Mouse (Mus musculus): Measurements from ENCODE around the gene Armh2.

The Armh2 gene

DNA sequence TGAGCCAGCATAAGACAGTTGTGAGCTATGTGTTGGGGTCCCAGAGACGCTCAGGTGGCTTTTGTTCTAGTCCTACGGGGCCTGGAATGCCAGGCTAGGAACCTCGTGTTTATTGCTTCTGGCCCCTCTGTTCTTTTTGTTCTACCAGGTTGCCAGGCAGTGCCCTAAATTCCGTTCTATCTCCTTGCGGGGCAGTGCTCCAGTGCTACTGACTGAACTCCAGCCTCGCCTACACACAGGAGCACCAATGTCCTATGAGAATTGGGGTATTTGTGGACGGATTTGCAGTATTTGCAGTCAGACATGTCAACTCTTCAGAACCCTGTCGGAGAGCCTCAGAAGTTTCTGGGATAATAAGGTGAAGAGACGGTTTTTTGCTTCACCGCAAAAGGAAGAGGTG is at the start of gene Armh2:
Gene Armh2 (plus strand): TSS at position 205 of the 400 bp plus-strand sequence.
- no peak for DNase-seq (ENCODE audit: low spot score in 2 of 2)

DNA sequence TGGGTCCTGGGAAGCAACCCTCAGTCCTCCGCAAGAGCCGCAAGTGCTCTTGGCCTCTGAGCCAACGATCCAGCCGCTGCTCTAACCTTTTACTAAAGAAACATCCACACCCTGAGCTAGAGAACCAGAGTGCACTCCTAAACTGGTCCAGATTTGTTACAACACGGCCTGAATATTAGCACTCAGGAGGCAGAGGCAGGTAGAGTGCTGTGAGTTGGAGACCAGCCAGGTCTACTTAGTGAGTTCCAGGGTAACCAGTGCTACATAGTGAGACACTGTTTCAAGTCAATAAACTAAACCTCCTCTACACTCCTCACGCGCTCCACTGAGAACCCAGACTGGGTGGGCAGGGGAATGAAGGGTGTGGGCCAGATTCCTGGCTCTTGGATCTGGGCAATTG is 47.7 kb upstream of the Armh2 start:
- DNase-seq (ENCODE audit: low spot score in 2 of 2), result no peak

DNA sequence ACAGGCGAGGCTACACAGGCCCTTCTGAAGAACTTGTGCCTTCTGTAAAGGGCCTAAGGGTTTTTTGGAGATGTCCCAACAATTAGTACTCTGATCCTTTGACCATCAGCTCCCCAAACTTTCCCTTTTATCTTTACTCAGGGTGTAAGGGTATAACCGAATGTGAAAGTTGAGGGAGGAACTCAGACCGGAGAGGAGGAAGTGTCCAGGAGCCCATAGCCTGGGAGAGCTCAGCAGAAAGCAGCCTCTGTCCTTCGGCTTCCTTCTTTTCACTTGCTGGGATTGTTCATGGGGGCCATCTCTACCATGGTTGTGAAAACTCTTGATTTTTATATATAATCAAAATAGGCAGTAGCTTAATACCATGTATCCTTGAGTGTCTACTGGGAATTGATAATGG is 42.3 kb upstream of the Armh2 start:
- DNase-seq (ENCODE audit: low spot score in 2 of 2), result no peak

DNA sequence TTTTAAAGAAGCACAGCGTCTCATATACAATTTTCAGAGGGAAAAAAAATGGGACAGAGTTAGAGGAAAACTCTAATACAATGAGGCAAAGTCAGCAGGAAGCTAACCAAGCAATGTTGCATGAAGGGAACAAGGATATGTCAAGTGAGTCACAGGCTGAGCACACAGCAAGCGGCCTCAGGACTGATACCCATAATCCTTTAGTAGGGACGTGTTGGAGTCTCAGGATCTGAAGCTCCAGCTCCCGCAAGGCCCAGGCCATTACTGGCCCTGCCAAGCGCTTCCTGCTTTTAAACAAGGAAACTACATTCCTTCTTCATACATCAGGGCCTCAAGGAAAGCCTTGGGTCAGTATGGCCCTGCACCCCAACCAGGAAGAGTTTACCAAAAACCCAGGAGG is 38.9 kb upstream of the Armh2 start:
- DNase-seq (ENCODE audit: low spot score in 2 of 2), result no peak

DNA sequence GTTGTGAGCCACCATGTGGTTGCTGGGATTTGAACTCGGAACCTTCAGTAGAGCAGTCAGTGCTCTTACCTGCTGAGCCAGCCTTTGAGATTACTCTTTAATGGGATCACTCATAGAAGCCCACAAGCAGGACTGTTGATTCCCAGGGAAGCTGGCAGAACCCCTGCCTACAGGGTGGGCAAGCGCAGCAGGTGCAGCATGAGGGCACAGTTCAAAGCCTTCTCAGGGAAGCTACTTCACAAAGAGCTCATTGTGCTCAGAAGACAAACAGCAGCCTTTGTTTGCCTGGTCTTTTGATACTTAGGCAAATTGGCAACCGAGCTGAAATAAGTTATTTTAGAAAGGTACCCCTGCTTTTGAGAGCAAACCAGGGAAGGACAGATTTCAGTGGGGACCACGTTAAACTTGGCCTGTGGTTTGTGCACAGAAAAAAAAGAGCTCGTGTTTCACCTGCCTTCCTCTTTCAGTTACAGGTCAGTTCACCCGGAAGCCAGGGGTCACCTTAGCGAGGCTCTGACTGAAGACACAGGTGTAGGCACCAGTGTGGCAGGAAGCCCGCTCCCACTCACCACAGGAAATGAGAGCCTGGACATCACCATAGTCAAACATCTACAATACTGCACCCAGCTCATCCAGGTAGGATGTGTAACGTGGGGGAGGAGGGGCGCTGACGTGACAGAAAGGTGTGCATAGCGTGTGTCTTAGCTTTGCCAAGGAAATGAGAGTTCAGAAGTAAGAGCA is 31.2 kb upstream of the Armh2 start:
- no peak for DNase-seq (ENCODE audit: low spot score in 2 of 2)

DNA sequence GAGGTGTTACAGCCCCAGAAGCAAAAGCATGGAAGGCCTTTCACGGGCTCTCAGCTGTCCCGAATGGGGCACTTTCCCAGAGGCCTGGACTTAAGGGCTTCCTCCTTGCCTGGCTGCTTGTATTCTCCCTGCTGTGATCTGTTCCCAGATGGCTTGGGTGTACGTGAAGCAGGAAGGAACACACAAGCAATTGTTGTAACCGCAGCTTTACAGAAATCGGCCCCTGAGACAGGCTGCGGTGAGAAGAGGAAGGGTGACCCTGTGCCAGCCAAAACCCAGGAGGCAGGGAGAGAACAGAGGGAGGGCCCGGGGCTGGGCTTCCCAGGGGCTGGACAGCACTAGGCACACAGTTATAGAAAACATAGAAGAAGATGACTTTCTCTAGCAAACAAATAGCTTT is 30.1 kb upstream of the Armh2 start:
- DNase-seq (ENCODE audit: low spot score in 2 of 2), result no peak

DNA sequence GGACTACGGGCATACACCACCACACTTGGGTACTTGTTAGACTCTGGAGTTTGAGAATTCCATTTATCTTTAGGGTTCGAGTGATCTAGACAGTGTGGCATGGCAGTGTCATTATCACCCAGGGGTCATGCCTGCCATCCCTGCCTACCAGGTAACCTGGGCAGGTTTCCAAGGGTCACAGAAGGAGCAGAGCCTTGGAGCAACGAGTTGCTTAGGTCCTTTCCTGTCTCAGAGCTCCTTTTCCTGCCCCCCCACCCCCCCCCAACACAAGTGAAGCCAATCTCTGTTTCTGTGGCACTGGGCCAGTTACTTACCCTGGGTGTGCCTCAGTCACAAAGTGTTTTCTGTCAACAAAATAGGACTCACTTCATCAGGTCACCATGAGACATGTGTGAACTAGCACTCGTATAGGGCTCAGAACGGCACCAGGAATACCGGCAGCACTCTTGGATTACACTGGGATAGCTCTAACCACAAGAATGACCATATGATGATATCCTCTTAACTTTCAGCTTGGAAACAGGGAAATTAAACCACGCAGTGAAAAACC is 28.4 kb upstream of the Armh2 start:
- no peak for DNase-seq (ENCODE audit: low spot score in 2 of 2)

DNA sequence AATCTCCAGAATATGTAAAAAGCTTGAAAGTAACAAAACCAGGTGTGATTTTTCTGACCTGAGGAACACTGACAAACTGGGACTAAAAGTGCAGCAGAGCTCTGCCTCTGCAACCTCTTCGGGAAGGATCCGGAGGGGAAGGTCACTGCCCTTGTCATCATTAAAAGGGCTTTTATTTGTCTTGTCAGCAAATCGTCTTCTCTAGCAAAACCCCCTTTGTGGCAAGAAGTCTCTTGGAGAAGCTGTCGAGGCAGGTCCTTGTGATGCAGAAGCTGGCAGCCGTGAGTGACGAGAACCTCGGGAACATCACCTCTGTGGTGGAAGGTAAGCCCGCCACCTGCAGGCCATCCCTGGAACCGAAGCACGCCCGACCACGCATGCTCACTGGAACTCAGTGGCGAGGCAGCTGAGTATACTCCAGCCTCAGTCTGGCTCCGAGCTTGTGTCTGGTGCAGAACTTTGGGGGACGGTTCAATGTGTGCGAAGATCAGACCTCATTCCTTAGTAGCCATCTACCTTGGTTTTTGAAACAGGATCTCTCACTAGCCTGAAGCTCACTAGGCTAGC is 27.5 kb upstream of the Armh2 start:
- peak; percentile 90 to 91 for DNase-seq (ENCODE audit: low spot score in 2 of 2)

DNA sequence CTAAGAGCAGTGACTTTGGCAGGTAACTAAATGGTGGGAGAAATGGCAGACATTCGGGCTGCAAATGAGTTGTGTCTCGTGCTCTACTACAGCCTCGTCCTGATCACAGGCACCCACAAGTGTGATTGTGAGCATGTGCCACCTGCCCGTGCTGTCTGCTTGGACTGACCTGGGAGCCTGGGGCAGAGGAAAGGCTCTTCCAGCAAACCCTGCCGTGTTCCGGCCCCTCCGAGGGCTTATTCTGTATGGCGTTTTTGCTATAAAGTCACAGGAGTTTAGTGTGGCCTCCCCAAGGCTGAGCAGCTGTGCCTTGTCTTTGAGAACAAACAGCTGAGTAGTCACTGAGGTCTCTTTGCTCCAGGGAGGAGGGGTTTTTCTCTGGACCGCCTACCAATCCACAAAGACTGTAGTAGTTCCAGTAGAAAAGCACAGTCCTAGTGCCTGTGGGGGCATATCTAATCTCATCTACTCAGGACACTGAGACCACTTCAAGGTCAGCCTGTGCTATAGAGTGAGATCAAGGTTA is 26.6 kb upstream of the Armh2 start:
- no peak for DNase-seq (ENCODE audit: low spot score in 2 of 2)

DNA sequence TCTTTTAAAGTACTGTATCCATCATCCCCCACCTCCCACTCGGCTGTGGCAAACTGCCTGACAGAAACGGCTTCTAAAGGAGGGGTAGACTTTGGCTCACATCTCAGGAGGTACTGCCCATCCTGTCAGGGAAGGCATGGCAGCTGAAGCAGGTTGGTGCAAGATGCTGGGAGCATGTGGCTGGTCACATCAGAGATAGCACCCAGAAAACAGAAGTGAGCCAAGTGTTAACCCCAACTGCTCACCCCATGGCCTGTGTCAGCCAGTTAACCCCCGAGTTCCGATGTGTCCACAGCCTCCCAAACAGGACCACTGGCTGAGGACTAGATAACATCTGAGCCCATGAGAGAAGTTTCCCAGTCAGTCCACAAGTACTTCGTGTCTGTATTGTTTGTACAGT is 25.4 kb upstream of the Armh2 start:
- DNase-seq (ENCODE audit: low spot score in 2 of 2), result no peak

DNA sequence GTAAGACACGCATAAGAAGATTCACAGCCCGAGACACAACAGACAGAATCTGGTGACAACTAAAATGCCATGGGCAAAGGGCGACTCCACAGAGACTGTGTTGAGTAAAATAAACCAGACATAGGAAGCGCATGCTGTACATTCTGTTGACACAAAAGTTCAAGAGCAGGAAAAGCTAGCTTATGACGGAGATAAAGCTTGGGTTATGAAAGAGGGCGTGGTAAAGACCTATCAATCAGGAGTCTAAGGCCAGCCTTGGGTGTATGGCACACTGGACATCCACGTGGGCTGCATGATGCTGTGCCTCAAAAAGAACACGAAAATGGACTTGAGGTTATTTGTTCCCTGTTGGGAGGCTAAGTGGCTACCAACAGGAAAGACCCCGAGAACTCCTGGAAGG is 24.6 kb upstream of the Armh2 start:
- no peak for DNase-seq (ENCODE audit: low spot score in 2 of 2)

DNA sequence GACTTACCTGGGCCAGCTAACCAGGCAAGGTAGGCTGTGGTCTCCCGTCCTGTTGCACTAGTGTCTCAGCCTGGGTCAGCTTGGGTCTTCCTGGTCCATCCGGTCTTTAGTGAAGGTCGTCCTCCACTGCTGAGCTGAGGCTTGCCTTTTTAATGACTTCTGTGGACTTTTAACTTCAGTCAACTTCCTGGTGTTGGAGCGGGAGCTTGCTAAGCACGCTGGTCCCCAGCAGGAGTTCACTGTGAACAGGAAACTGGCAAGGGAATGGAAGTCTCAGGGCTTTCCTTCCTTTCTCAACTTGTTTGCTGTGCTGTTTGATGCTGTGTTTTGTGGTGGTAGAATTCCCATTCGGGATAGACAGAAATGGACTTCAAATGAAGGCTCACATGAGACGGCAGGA is 23.4 kb upstream of the Armh2 start:
- DNase-seq (ENCODE audit: low spot score in 2 of 2), result no peak

DNA sequence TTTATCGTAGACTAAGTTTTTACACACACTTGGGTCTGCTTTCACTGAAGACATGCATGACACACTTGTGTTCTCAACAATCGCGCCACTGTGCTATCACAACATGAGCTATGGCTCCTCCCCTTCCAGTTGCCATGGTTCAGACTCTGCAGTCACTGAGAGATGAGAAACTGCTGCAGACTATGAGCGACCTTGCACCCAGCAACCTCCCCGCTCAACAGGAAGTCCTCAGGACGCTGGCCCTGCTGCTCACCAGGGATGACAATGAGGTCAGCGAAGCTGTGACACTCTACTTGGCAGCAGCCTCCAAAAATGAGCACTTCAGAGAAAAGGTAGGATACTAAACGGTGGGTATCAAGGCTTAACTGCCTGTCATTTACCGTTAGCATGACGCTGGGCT is 19.5 kb upstream of the Armh2 start:
- DNase-seq (ENCODE audit: low spot score in 2 of 2), result no peak

DNA sequence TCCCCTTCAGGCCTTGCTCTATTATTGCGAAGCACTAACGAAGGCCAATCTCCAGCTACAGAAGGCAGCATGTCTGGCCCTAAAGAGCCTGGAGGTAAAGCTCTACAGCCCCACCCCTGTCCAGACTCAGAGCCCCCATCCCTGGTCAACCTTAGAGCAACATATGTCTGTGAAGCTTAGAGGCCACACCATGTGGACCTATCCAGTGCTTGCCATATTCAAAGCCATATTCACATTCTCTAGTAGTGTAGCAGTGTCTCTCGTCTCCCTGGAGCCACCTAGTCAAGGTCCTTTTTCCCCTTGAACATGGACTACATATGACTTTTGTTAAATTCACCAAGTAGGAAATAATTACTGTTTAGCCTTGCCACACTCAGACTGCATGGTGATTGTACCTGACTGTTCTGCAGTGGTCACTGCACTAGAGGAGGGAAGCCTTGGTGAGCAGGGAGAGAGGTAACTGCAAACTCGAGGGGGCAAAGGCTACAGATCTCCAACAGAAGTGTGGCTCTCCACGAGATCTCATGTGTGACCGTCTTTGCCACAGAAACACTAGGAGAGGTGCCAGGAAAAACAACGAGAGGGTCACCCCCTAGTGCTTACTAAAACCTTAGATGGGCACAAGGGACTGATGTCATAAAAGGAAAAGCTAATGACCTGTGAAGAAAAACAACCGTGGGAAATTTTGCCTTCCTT is 17.2 kb upstream of the Armh2 start:
- DNase-seq (ENCODE audit: low spot score in 2 of 2), result no peak

DNA sequence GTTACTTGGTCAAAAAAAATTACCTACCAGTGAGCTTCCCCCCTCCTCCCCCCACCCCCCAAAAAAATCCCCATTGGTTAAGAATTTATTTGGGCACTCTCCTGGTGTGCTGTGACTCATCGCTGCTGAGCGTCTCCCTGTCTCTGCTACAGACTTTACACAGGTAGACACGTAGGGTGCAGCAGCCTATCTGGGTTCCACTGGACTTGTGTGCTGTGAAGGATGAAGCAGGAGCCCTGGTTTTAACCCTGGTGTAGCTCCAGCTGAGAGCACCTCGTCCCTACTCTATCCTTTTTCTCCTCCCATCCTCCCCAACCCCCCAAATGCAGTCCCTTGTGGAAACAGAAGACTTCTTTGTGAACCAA is 16.7 kb upstream of the Armh2 start:
- DNase-seq (ENCODE audit: low spot score in 2 of 2), result no peak

DNA sequence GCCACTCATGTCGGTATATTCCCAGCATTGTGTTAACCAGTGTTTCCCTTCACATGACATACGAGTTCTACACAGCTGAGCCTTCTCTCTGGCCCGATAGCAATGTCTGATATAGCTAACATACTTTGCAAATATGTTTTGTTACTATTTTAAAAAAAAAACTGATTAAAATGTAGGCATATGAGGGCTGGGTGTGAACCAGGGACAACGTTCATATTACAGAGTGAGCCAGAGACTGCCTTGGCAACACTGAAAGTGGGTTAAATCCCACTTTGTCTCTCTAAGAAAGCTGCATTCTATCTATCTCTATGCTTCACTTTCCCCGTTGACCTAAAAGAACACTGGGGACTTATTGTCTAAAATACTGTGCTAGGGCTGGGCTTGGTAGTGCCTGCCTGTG is 11.9 kb upstream of the Armh2 start:
- no peak for DNase-seq (ENCODE audit: low spot score in 2 of 2)

DNA sequence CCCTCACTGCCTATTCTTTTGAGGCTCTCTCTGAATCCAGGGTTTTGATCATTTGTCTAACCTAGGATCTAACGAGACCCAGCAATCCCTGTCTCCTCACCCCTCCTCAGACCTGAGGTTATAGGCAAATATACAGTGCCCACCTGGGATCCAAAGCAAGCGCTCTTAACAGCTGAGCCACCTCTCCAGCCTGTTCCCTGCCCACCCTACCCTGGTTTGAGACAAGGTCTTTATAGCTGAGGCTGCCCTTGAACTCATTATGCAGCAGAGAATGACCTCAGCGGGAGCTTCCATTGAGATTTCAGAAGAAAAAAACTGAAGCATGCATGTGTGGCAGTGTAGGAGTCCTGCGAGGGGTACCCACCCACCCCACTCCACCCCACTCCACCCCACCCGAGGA is 6.5 kb upstream of the Armh2 start:
- DNase-seq (ENCODE audit: low spot score in 2 of 2), result no peak

DNA sequence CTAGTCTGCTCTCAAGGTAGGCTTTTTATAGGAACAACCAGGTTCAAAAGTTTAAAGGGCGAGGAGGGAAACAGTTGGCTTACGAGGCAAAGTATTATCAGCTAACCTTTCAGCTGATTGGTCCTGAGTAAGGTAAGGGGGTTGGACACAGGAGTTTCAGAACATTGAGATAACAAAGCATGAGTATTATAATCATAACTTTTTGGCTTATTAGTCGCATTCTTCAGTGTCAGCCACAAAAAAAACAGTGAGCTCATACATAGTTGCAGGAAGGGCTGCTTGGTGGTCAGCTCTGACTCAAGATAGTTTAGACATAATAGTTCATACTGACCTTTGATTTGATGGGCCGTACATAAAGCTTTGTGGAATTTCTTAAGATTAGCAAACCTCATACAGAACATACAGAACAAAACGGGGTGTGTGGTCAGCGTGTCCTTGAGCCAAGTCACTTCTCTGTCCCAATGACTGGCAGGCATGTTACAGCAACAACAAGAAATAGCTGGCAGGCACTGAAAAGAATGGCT is 5.4 kb upstream of the Armh2 start:
- no peak for DNase-seq (ENCODE audit: low spot score in 2 of 2)

DNA sequence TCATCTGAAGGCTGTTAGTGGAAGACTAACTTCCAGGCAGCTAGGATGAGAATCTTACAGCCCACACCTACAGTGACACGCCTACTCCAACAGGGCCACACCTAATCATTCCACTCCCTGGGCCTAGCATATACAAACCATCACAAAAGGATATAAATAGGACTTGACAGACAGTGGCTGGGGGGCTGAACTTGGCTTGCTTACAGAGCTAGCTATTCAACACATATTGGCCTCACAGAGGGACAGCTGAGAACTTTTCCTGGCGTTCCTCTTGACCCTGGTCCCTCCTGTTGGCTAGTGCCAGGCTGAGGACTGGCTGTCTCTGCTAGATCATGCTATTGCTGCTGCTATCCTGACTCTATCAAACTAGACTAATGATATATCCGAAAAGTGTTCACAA is 6.8 kb downstream of the Armh2 start:
- DNase-seq (ENCODE audit: low spot score in 2 of 2), result no peak

DNA sequence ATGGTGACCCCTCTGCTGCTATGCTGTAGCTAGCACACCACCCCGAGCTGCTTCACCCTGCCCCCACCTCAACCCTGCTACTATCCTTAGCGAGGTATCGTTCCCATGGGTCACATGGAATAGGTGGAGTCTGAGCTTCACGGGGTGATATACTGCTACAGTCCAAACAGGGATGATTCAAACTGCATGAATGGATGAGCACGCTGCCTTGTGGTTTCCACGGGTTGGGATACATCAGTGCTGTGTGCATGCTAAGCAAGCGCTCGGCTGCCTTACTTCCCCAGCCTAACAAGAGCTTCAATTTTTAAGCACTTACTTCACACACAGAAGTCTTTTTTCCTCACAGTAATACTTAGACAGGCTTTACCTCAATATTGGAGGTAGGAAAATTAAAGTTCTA is 9.8 kb downstream of the Armh2 start:
- no peak for DNase-seq (ENCODE audit: low spot score in 2 of 2)

DNA sequence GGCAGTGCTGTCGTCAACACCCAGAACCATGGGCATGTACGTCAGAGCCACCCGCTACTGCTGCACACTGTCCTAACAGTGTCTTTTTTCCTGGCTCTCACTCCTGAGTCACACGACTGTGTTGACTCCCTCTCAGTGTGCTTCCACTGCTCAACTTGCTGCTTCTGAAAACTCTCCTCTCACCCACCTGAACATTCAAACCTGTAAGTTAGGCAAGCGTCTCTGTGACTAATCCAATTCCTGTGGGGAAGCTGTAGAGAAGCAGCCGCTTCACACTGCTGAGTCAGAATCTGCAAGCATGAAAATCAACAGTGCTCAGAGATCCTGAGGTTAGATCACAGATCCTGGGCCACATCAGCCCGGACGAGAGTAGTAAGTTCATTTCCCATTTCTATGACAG is 10.4 kb downstream of the Armh2 start:
- DNase-seq (ENCODE audit: low spot score in 2 of 2), result no peak

DNA sequence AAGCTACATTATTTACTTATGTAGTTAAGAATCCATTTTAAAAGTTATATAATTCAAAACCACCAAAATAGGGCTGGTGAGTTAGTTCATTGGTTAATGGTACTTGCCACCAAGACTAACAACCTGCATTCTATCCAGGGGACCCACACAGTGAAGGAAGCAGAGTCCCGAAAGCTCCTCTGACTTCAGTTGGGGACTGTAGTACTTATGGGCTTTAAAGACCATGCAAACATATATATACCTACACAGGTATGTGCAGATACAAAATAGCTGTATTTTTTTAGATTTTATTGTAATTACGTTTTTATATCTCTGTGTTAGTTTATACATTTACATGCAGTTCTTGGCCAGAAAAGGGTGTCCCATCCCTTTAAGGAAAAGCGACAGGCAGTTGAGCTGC is 15.7 kb downstream of the Armh2 start:
- DNase-seq (ENCODE audit: low spot score in 2 of 2), result no peak

All from frontal cortex, postnatal 25 days (tissue).